Mouse (Mus musculus) hindbrain, embryonic 12.5 days (tissue): ENCODE results near the gene Smim13. TPM values are rescaled to one million over a fixed set of nuclear protein-coding genes. Genes with fewer than 3 reads are reported as not detected.

Experiments
- ATAC-seq: fragments of 200-750 bp; cut with Nextera tagmentation; 2 replicates; pipeline ENCODE4 v1.8.0; 2017; ENCODE audit warnings: moderate TSS enrichment; ENCODE audit not compliant: low FRiP score
- H3K27ac ChIP-seq: fragments of 300-500 bp; sonication (generic); 2 replicates; pipeline ENCODE4 v1.5.1; 2016; ENCODE audit warnings: mild to moderate bottlenecking
- H3K27me3 ChIP-seq: fragments of 300-500 bp; sonication (generic); 2 replicates; pipeline ENCODE4 v1.6.1; 2016; ENCODE audit warnings: mild to moderate bottlenecking
- H3K36me3 ChIP-seq: fragments of 300-500 bp; sonication (generic); 2 replicates; pipeline ENCODE4 v1.6.1; 2016; ENCODE audit warnings: mild to moderate bottlenecking
- H3K4me1 ChIP-seq: fragments of 300-500 bp; sonication (generic); 2 replicates; pipeline ENCODE4 v1.6.1; 2016
- H3K4me2 ChIP-seq: fragments of 300-500 bp; sonication (generic); replicated peaks from 2 replicates; pipeline ENCODE4 v1.6.1; 2016; ENCODE audit warnings: mild to moderate bottlenecking
- H3K4me3 ChIP-seq: fragments of 300-500 bp; sonication (generic); 2 replicates; pipeline ENCODE4 v1.5.1; 2016; ENCODE audit warnings: mild to moderate bottlenecking
- H3K9ac ChIP-seq: fragments of 300-500 bp; sonication (generic); 2 replicates; pipeline ENCODE4 v1.6.1; 2016; ENCODE audit warnings: mild to moderate bottlenecking, moderate library complexity
- H3K9me3 ChIP-seq: fragments of 300-500 bp; sonication (generic); replicated peaks from 2 replicates; pipeline ENCODE4 v1.6.1; 2016; ENCODE audit warnings: mild to moderate bottlenecking
- WGBS: fragments of 180-500 bp; shearing (Covaris S2); methylation state at CpG from one replicate; pipeline ENCODE4 v1.1.7; 2016; 5-methylcytosine and 5-hydroxymethylcytosine counted together
- polyA plus RNA-seq: library from polyadenylated mRNA; unstranded; fragments of >200 nt; fragmentation: Nextera tagmentation; extraction: Ambion mirVana; gene quantifications from 2 replicates; pipeline ENCODE4 v1.2.1, GENCODE M21; 2016

Gene Smim13
- polyA plus RNA-seq, 1 experiment from 2014 or later = 20.0 TPM

DNA sequence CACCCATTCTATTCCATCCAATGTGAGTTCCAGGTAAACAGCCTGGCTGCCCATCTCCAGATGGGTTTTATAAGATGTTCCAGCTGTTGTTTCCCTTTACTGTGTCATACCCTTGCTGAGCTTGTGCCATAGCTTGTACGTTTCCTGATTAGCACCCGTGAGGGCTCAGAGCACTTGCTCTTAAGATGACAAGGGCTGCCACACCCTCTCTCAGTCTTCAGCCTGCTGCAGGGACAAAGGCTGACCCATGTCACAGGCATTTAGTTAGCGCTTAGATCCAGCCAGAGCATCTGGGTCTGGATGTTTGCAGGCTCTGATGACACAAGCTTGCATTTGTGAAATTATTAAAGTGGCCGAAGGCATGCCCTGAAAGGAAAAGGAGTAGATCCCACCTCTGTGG lies 50.4 kb downstream of the Smim13 start:
- Histone ChIP-seq H3K9me3 (no peaks in the 10 kb centered on the region), H3K4me3 (no peak overlapping the region), H3K4me1 (peaks cover 19% of the 10 kb centered on the region), H3K9ac (no peak overlapping the region), H3K4me2 (no peak overlapping the region), H3K27me3 (peaks cover 19% of the 10 kb centered on the region), H3K27ac (no peak overlapping the region), H3K36me3 (no peaks in the 10 kb centered on the region)
- no peak for ATAC-seq
- 50% methylated on average over 4 of the region's 4 CpGs for WGBS

DNA sequence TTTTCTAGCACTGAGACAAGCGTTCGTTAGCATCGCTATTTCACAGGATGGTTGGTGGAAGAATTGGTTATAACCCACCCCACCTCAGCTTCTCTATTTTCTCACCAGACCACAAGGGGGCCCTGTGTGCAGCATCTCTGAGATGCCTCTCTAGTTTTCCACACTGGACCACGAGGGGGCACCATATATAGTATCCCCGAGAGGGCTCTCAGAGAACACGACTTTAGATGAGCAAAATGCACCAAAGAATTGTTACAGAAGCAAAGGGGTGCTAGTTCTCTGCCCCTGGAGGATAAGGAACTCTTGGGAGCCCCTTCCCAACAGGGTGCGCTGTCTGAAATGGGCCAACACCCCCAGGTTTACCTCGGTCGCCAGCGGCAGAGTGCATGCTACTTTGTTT lies 53.1 kb downstream of the Smim13 start:
- WGBS = 63% methylated on average over 10 of the region's 10 CpGs
- Histone ChIP-seq H3K27me3 (peaks cover 12% of the 10 kb centered on the region), H3K36me3 (no peaks in the 10 kb centered on the region), H3K4me3 (no peak overlapping the region), H3K9me3 (no peaks in the 10 kb centered on the region), H3K4me1 (peaks cover 13% of the 10 kb centered on the region; the same call in 1 of the 2 replicates), H3K4me2 (no peak overlapping the region), H3K9ac (no peak overlapping the region), H3K27ac (no peak overlapping the region)
- no peak for ATAC-seq

DNA sequence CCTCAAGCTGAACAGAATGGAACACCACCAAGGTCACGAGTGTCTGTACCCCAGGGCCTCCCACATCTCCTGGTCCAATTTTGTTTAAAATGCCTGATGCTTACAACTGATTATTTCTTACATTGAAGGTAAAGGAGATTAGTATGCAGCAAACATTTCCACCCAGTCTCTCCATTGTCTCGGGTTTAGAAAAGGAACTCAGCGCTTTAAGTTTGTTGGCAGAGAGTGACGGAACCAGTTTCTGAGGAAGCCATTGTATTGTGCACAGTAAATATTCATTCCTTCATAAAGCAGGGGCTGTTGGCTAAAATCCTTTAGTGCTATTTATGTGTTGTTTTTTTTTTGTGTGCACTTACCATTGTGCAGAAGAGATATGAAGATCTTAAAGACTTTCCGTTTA lies 71.1 kb downstream of the Smim13 start:
- Histone ChIP-seq H3K9ac (no peak overlapping the region), H3K27me3 (no peaks in the 10 kb centered on the region), H3K4me3 (no peak overlapping the region), H3K9me3 (no peaks in the 10 kb centered on the region), H3K4me2 (no peak overlapping the region), H3K4me1 (no peaks in the 10 kb centered on the region; the same call in 1 of the 2 replicates), H3K27ac (peak overlapping the region; percentile 55), H3K36me3 (peaks cover 15% of the 10 kb centered on the region)
- no peak for ATAC-seq
- 65% methylated on average over 5 of the region's 5 CpGs for WGBS

DNA sequence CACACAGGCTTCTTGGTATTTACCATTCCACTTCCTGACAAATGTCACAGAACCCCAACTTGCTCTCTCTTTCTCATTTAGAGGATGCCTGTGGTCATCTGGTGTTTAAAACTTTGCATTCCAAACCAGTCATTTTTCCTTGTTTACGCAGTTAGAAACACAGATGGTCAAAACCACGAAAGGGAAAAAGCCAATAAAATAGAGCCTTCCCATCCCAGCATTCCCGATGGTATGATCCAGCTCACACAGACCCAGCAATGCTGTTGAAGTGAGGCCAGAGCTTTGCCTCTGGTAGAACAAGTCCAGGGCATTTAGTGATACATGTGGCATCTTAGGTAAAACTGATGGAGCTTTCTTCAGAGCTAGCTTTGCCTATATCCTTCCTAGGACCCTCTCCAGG lies 71.8 kb downstream of the Smim13 start:
- WGBS = 86% methylated on average over 3 of the region's 3 CpGs

DNA sequence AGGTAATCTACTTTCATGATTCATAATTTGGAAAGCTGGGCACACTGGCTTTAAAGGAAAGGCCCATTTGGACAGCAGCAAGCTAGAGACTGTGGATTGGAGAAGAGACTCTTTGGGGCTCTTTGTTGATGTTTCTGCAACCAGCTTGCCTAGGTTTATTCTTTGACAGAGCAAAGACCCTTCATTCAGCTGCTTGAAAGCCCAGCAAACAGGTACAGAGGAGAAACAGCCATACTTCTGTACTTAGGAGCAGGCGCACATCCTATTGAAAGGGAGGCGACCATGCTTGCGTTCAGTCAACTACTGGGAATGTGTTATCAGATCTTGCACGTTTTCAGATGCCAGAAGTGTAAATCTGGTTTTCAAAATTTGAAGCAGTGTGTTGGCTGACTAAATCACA lies 75.0 kb downstream of the Smim13 start:
- no peak for ATAC-seq
- no peak overlapping the region for H3K9ac ChIP-seq
- no peak overlapping the region for H3K4me2 ChIP-seq
- H3K27ac ChIP-seq = no peak overlapping the region
- H3K4me3 ChIP-seq = no peak overlapping the region
- 88% methylated on average over 4 of the region's 4 CpGs for WGBS
- H3K27me3 ChIP-seq = no peaks in the 10 kb centered on the region
- peaks cover 13% of the 10 kb centered on the region for H3K4me1 ChIP-seq
- H3K36me3 ChIP-seq = no peaks in the 10 kb centered on the region
- no peaks in the 10 kb centered on the region for H3K9me3 ChIP-seq

More for the DNA sequence above, 71.8 kb downstream of the Smim13 start:
- H3K9me3 ChIP-seq = no peaks in the 10 kb centered on the region
- H3K27ac ChIP-seq = peak overlapping the region; percentile 55; the same call in 1 of the 2 replicates
- ATAC-seq = no peak
- no peak overlapping the region for H3K4me2 ChIP-seq
- no peaks in the 10 kb centered on the region; the same call in 1 of the 2 replicates for H3K4me1 ChIP-seq
- no peak overlapping the region for H3K9ac ChIP-seq
- no peak overlapping the region for H3K4me3 ChIP-seq
- H3K36me3 ChIP-seq = peaks cover 10% of the 10 kb centered on the region
- H3K27me3 ChIP-seq = no peaks in the 10 kb centered on the region

DNA sequence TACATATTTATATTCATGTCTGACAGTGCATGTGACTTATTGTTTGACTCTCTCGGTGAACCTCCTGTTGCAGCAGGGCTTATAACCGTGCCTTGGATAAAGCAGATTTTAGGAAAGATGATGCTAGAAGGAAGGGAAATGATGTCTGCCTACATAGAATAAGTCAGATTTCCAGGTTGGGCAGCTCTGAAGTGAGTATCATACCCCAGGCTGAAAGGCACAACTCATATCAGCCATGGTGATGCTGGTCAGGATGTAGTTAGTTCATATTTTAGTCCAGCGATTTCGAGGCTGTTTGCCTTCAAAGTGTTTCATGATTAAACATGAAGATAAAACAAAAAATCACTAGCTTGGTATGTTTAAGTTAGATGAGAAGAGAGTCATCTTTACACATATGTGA lies 75.7 kb downstream of the Smim13 start:
- Histone ChIP-seq H3K9ac (no peak overlapping the region), H3K27me3 (no peaks in the 10 kb centered on the region), H3K4me2 (no peak overlapping the region), H3K36me3 (no peaks in the 10 kb centered on the region), H3K9me3 (no peaks in the 10 kb centered on the region), H3K4me1 (peaks cover 13% of the 10 kb centered on the region), H3K27ac (no peak overlapping the region), H3K4me3 (no peak overlapping the region)
- ATAC-seq = no peak
- WGBS = 87% methylated on average over 4 of the region's 4 CpGs

DNA sequence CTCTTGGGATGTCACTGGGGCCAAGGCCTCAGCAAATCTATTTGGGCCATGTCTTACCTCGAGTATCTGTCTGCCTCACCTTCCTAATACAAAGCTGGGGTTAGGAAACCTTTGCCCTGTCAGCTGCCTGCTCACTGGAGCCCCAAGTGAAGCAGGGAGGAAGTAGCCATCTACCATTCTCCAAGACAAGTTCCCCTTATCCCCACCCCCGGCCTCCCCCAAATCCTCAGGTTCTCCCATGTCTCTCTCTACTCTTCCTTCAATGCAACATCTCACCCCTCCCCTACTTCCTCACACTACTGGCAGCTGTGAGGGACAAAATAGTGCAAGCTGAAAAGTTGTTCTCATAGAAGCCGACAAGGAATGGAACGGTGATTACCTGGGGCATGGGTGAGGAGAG lies 76.5 kb downstream of the Smim13 start:
- H3K27me3 ChIP-seq = no peaks in the 10 kb centered on the region
- H3K9ac ChIP-seq = no peak overlapping the region
- no peak overlapping the region for H3K4me3 ChIP-seq
- peaks cover 20% of the 10 kb centered on the region for H3K4me1 ChIP-seq
- ATAC-seq = no peak
- H3K4me2 ChIP-seq = no peak overlapping the region
- H3K9me3 ChIP-seq = no peaks in the 10 kb centered on the region
- no peaks in the 10 kb centered on the region for H3K36me3 ChIP-seq
- H3K27ac ChIP-seq = no peak overlapping the region
- WGBS = 89% methylated on average over 4 of the region's 4 CpGs

Other genes with a start within 250 kb of the Smim13 start
- 67.9 and 73.9 TPM in 2 replicates for gene Pak1ip1, start 248.8 kb upstream of the Smim13 start, polyA plus RNA-seq
- gene Tmem14c, start 233.6 kb upstream of the Smim13 start, polyA plus RNA-seq = 139 and 148 TPM in 2 replicates
- gene Mak, start 170.1 kb upstream of the Smim13 start, polyA plus RNA-seq = 1.2 and 1.9 TPM in 2 replicates
- not detected in 2 replicates for gene Gcm2, start 138.8 kb upstream of the Smim13 start, polyA plus RNA-seq
- not detected in 2 replicates for gene Sycp2l, start 135.5 kb upstream of the Smim13 start, polyA plus RNA-seq
- 38.0 and 41.4 TPM in 2 replicates for gene Elovl2, start 29.4 kb upstream of the Smim13 start, polyA plus RNA-seq
- gene Gm17364, start 24.1 kb downstream of the Smim13 start, polyA plus RNA-seq = not detected in 2 replicates
- 17.1 and 17.9 TPM in 2 replicates for gene Nedd9, start 237.5 kb downstream of the Smim13 start, polyA plus RNA-seq